Mouse (Mus musculus) liver, embryonic 14.5 days (tissue): ENCODE results near the gene Prss38. TPM values are rescaled to one million over a fixed set of nuclear protein-coding genes. Genes with fewer than 3 reads are reported as not detected.

Source experiments
- ATAC-seq: fragments of 200-750 bp; cut with Nextera tagmentation; 2 replicates; pipeline ENCODE4 v1.8.0; 2017; ENCODE audit warnings: moderate number of reproducible peaks, mild to moderate bottlenecking, moderate library complexity; ENCODE audit not compliant: insufficient read depth
- DNase-seq, 3 experiments: peaks; one replicate each; pipeline ENCODE4 v3.0.0-alpha.2; 2012 to 2013; ENCODE audit warnings: low read depth in 3 of 3, low spot score in 3 of 3
- H3K27ac ChIP-seq: fragments of 300-500 bp; sonication (generic); 2 replicates; pipeline ENCODE4 v1.5.1; 2014; ENCODE audit warnings: moderate library complexity, mild to moderate bottlenecking, control low read depth, inconsistent platforms
- H3K27me3 ChIP-seq: fragments of 300-500 bp; sonication (generic); 2 replicates; pipeline ENCODE4 v1.6.1; 2014; ENCODE audit warnings: mild to moderate bottlenecking, low read length, moderate library complexity; ENCODE audit not compliant: control insufficient read depth, insufficient read depth
- H3K36me3 ChIP-seq: fragments of 300-500 bp; sonication (generic); replicated peaks from 2 replicates; pipeline ENCODE4 v1.6.1; 2014; ENCODE audit warnings: low read depth; ENCODE audit not compliant: control insufficient read depth, insufficient read depth
- H3K4me1 ChIP-seq, 2 experiments: fragments of 200-500 bp in 1 of 2; fragments of 300-500 bp in 1 of 2; sonication (generic) in 1 of 2; replicated peaks; 2 replicates each; pipeline ENCODE4 v1.6.1; 2012 to 2014; ENCODE audit warnings: antibody characterized with exemption in 1 of 2, inconsistent platforms in 1 of 2, low read length in 1 of 2; ENCODE audit not compliant: control insufficient read depth in 2 of 2, insufficient read depth in 2 of 2
- H3K4me2 ChIP-seq: fragments of 300-500 bp; sonication (generic); 2 replicates; pipeline ENCODE4 v1.6.1; 2014; ENCODE audit warnings: low read depth, mild to moderate bottlenecking, control low read depth, moderate library complexity
- H3K4me3 ChIP-seq, 2 experiments: fragments of 200-500 bp in 1 of 2; fragments of 300-500 bp in 1 of 2; sonication (generic) in 1 of 2; 2 replicates each; pipeline ENCODE4 v1.5.1; 2012 to 2014; ENCODE audit warnings: low read depth in 2 of 2, low read length in 2 of 2, mild to moderate bottlenecking in 2 of 2, control low read depth in 1 of 2, inconsistent platforms in 1 of 2, moderate library complexity in 1 of 2; ENCODE audit not compliant: insufficient read depth in 1 of 2
- H3K9ac ChIP-seq: fragments of 300-500 bp; sonication (generic); replicated peaks from 2 replicates; pipeline ENCODE4 v1.6.1; 2014; ENCODE audit warnings: mild to moderate bottlenecking, control low read depth, moderate library complexity
- H3K9me3 ChIP-seq: fragments of 300-500 bp; sonication (generic); 2 replicates; pipeline ENCODE4 v1.6.1; 2016; ENCODE audit warnings: low read length, mixed read lengths; ENCODE audit not compliant: control insufficient read depth
- CTCF ChIP-seq: IDR thresholded peaks from 2 replicates; pipeline ENCODE4 v1.5.1; 2016; ENCODE audit warnings: antibody characterized with exemption, low read depth, control low read depth
- EP300 ChIP-seq: IDR thresholded peaks from 2 replicates; pipeline ENCODE4 v1.6.1; 2016; ENCODE audit warnings: antibody characterized with exemption, low read depth
- WGBS: fragments of 180-500 bp; shearing (Covaris S2); extraction: QIAGEN DNeasy Blood & Tissue Kit; methylation state at CpG from one replicate; pipeline ENCODE4 v1.1.7; 2014; ENCODE audit not compliant: insufficient replicate concordance; 5-methylcytosine and 5-hydroxymethylcytosine counted together
- polyA plus RNA-seq, 2 experiments: library from polyadenylated mRNA; depleted of rRNA in 1 of 2; stranded (reverse) in 1 of 2; unstranded in 1 of 2; fragments of >200 nt; fragmentation: Nextera tagmentation in 1 of 2; extraction: Ambion mirVana in 1 of 2; gene quantifications; 2 replicates each; pipeline versions ENCODE4 v1.2.1 to v1.2.3; 2012 to 2014

Prss38 gene
- polyA plus RNA-seq (2012; rRNA removed) (not detected in 2 replicates), polyA plus RNA-seq (2014; fragmentation: Nextera tagmentation; extraction: Ambion mirVana) (not detected in 2 replicates)

GRCm38 (mm10) chr11:59375475-59375874, at the start of gene Prss38:
Gene Prss38 (minus strand): TSS chr11:59375657.
- no peaks in the 10 kb centered on the region for H3K9me3 ChIP-seq
- H3K9ac ChIP-seq, result no peak within 1 kb of the TSS
- TF ChIP-seq EP300 (no peak), CTCF (peak; percentile 54)
- no peaks in the 10 kb centered on the region for H3K4me1 ChIP-seq
- 65% methylated on average over 16 of the region's 16 CpGs for WGBS
- DNase-seq, result no peak
- no peak for ATAC-seq
- no peaks in the 10 kb centered on the region for H3K36me3 ChIP-seq
- no peak within 1 kb of the TSS for H3K27ac ChIP-seq
- H3K27me3 ChIP-seq, result no peaks in the 10 kb centered on the region
- no peak within 1 kb of the TSS for H3K4me3 ChIP-seq
- no peak within 1 kb of the TSS for H3K4me2 ChIP-seq

GRCm38 (mm10) chr11:59423010-59423588, 47.6 kb upstream of the Prss38 start:
- no peak overlapping the region for H3K4me2 ChIP-seq
- no peaks in the 10 kb centered on the region for H3K36me3 ChIP-seq
- no peak for TF ChIP-seq EP300
- no peak for TF ChIP-seq CTCF
- H3K27ac ChIP-seq, result no peak overlapping the region
- DNase-seq (no peak), ATAC-seq (no peak)
- H3K9ac ChIP-seq, result no peak overlapping the region
- H3K27me3 ChIP-seq, result no peaks in the 10 kb centered on the region
- H3K9me3 ChIP-seq, result no peaks in the 10 kb centered on the region
- WGBS, result 59% methylated on average over 5 of the region's 5 CpGs
- H3K4me1 ChIP-seq, result peaks cover 0 to 11% of the 10 kb centered on the region in 2 experiments; a peak in 1 of 4 replicates
- H3K4me3 ChIP-seq, result no peak overlapping the region

GRCm38 (mm10) chr11:59421967-59422366, 46.5 kb upstream of the Prss38 start:
- Histone ChIP-seq H3K27me3 (no peaks in the 10 kb centered on the region), H3K4me1 (peaks cover 0 to 11% of the 10 kb centered on the region in 2 experiments; a peak in 1 of 4 replicates), H3K36me3 (no peaks in the 10 kb centered on the region), H3K27ac (no peak overlapping the region), H3K4me3 (no peak overlapping the region), H3K9ac (no peak overlapping the region), H3K9me3 (no peaks in the 10 kb centered on the region), H3K4me2 (no peak overlapping the region)
- TF ChIP-seq EP300 (no peak), CTCF (no peak)
- no peak for DNase-seq
- 36% methylated on average over 2 of the region's 2 CpGs for WGBS
- no peak for ATAC-seq

GRCm38 (mm10) chr11:59421436-59421835, 46.0 kb upstream of the Prss38 start:
- TF ChIP-seq EP300 (no peak), CTCF (no peak)
- Histone ChIP-seq H3K36me3 (no peaks in the 10 kb centered on the region), H3K4me1 (peaks cover 0 to 11% of the 10 kb centered on the region in 2 experiments; a peak in 1 of 4 replicates), H3K4me2 (no peak overlapping the region), H3K27ac (no peak overlapping the region), H3K9ac (no peak overlapping the region), H3K9me3 (no peaks in the 10 kb centered on the region), H3K4me3 (no peak overlapping the region), H3K27me3 (no peaks in the 10 kb centered on the region)
- WGBS, result 40% methylated on average over 8 of the region's 8 CpGs
- ATAC-seq (no peak), DNase-seq (no peak)

- Histone ChIP-seq H3K27me3 (no peaks in the 10 kb centered on the region), H3K4me3 (no peak overlapping the region), H3K9me3 (no peaks in the 10 kb centered on the region), H3K9ac (no peak overlapping the region), H3K27ac (no peak overlapping the region), H3K4me2 (no peak overlapping the region), H3K4me1 (peaks cover 0 to 11% of the 10 kb centered on the region in 2 experiments; a peak in 1 of 4 replicates), H3K36me3 (no peaks in the 10 kb centered on the region)
- no peak for ATAC-seq
- DNase-seq, result no peak
- TF ChIP-seq EP300 (no peak), CTCF (no peak)
- 14% methylated on average over 5 of the region's 5 CpGs for WGBS
Measured at GRCm38 (mm10) chr11:59418708-59419107, 43.3 kb upstream of the Prss38 start.
